Mouse (Mus musculus): ENCODE results near the gene Pon3.

Gene Pon3

DNA sequence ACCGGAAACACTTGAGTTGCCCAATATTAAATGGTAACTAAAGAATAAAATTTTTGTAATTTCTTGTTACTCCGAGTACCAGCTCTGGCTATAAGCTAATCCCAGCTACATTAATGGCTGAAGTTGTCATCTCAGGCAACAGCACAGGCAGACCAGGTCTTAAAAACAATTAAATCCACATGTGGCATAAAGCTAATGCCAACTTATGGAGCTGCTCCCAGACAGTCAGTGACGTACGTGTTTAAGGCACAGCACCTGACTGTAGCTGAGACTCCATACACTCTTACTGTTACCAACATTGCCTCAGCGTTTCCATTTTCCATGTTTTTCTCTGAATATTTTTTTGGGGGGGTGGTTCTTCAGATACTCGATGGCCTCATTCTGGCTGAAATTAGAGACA lies 76.9 kb downstream of the Pon3 start:
- DNase-seq (ENCODE audit: low read depth, low spot score): no peak

DNA sequence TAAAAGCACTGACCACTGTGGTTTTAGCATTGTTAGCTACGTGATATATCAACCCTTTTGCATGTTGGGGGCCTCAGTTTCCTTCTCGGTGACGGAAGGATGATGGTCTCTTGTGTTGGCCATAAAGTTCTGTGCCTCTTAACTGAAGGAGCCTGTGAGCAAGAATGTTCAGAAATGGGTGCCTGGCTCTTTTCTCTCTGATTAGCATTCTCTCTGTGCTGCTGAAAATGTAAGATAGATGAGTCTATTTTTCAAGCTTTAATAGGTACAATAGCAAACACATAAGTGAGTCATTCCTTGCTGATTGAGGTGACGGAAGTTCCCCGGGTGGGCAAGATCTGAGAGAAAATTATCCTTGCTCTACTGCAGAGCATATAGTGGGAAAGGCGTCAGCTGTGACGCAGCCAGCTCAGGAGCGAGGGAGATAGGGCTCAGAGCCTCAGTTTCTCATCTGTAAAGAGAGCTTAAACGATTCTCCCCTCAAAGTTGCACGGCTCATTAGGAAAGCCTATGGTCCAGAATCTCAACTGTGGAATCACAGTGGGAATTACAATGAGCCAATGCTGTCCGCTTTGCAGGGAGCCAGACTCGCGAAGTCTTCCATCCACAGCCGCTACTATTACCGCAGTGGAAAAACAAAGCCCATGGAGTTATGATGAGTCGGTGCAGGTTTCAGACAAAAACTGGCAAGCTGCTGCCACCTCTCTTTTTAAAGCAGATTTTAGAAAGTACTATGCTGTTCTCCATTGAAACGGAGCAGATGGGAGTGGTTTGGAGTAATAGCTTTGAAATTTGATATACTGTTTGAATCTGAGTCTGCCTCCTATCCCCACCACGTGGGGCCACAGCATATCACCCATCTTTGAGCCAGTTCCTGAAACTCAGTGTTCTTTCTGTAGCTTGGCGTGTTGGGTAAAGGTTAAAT lies 77.9 kb downstream of the Pon3 start:
- peak; percentile 59 for DNase-seq (ENCODE audit: low read depth, low spot score)

- no peak for DNase-seq (ENCODE audit: low read depth, low spot score)
These were observed 81.8 kb downstream of the Pon3 start for GRCm38 (mm10) chr6:5174179-5174812.

DNA sequence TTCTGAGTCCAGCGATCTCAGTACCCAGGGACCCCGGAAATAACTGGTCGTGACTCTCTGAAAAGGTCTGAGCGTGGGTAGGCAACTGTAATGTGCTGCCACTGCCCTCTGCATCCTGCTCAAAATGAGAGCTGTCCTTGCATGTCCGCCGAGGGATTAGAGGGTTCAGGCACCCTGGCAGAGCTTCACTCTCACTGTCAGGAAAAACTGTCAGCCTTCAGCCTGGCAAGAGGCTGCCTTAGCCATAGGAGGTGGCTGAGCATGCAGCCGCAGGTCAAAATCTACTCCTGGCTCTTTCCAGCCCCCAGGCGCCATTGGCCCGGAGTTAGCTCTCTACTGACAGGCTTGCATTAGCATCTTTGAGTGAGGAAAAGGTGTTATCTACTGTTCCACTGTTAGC lies 83.5 kb downstream of the Pon3 start:
- DNase-seq (ENCODE audit: low read depth, low spot score): no peak

DNA sequence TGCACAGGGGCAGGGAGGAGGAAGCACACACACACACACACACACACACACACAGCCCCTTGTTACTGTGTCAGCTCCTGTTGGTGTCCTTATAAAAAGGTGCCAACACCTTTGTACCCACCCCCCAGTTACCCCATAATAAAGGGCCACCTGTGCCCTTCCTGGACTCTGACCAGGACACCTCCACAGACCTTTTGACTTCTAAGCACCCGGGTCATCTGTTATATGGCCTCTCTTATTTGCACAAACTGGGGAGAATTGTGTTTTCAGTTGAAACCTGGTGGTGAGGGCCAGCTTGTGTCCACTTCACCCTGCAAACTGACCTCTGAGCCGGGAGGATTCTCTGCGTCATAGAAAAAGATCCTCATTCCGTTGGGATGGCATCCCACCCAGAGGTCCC lies 84.7 kb downstream of the Pon3 start:
- DNase-seq (ENCODE audit: low read depth, low spot score): no peak

All from brain, adult 2 months (tissue).